Mouse (Mus musculus): Measurements from ENCODE around the gene Lrrc2. TPM values are rescaled to one million over a fixed set of nuclear protein-coding genes. Genes with fewer than 3 reads are reported as not detected.

Lrrc2 gene
- polyA plus RNA-seq, 1 experiment, result not detected

- TF ChIP-seq CTCF (IDR thresholded peaks at IDR 0.05; ENCODE audit: borderline replicate concordance, insufficient read depth, low read length), result no peak
- no peak for TF ChIP-seq POLR2A (IDR thresholded peaks at IDR 0.05; ENCODE audit: low read depth, low read length)
- H3K27ac ChIP-seq (ENCODE audit: insufficient read depth, low read length), result no peak overlapping the region
- H3K4me1 ChIP-seq (ENCODE audit: control insufficient read depth, insufficient read depth, low read length), result no peaks in the 10 kb centered on the region
- H3K4me3 ChIP-seq (ENCODE audit: insufficient read depth, low read length), result no peak overlapping the region
Measured at GRCm38 (mm10) chr9:110920665-110921419, 30.5 kb upstream of the Lrrc2 start.

DNA sequence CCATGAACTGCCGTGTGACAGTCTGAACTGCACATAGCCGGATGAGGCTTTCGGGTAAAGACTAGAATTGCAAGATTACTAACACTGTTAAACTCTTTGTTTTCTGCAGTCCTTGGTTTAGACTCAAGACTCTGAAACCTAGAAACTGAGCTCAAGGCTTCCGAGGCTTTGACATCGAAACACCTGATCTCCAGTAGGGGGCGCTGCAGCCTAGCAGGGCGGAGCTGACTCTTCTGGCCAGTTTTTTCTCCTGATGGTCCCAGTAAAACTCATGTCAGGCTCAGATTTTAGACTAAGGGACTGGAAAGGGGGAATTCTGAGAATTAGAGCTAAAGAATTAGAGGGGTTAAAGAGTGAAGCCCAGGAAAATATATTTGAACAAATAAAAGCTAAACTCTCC, 28.6 kb upstream of the Lrrc2 start:
- H3K4me1 ChIP-seq (ENCODE audit: control insufficient read depth, insufficient read depth, low read length), result no peaks in the 10 kb centered on the region
- TF ChIP-seq POLR2A (IDR thresholded peaks at IDR 0.05; ENCODE audit: low read depth, low read length) (no peak), CTCF (IDR thresholded peaks at IDR 0.05; ENCODE audit: borderline replicate concordance, insufficient read depth, low read length) (peak; percentile 80)
- H3K27ac ChIP-seq (ENCODE audit: insufficient read depth, low read length), result no peak overlapping the region
- H3K4me3 ChIP-seq (ENCODE audit: insufficient read depth, low read length), result no peak overlapping the region

DNA sequence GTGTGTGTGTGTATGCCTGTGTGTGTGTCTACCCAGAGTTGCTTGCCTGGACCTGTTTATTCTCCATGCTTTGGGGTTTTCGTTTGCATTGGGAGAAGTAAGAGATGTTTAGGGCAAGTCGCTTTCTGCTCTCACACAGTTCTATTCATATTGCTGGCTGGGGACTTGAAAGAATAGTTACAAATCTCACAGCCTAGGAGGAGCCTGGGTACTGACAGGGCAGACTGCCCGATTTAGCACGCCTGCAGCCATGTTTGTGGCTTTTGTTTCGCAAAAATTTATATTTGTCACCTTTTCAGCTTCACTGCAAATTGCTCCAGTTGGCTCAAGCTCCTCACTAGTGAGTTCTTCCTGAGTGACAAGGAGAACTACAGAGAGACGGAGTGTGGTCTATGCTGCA, 19.8 kb upstream of the Lrrc2 start:
- no peak for TF ChIP-seq POLR2A (IDR thresholded peaks at IDR 0.05; ENCODE audit: low read depth, low read length)
- no peak for TF ChIP-seq CTCF (IDR thresholded peaks at IDR 0.05; ENCODE audit: borderline replicate concordance, insufficient read depth, low read length)
- H3K27ac ChIP-seq (ENCODE audit: insufficient read depth, low read length), result no peak overlapping the region

DNA sequence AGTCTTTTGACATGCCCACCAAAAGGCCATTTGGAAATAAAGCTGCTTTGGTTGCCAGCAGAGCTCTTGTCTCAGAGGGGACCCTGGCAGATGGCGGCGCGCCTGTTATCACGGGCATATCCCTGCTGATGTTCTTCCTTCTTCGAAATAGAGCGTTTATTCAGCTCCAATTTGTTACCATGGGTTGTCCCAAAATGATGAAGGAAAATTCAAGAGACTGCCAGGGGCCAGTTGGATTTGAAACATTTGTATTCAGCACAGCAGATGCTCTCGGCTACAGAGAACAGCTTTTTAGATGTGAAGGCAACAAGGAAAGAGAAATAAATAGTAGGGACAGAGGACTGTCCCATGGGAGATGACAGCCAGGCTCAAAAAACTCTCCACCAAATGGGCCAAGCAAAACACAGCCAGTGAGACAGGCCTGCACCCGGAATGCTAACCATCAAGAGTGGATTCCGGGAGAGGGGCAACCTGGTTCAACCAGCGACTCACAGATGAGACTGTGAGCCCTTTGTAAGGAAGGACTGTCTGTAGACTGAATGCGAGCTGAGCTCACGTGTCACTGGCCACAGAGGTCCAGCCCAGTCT, 17.4 kb upstream of the Lrrc2 start:
- Histone ChIP-seq H3K27ac (ENCODE audit: insufficient read depth, low read length) (no peak overlapping the region), H3K4me1 (ENCODE audit: control insufficient read depth, insufficient read depth, low read length) (no peaks in the 10 kb centered on the region), H3K4me3 (ENCODE audit: insufficient read depth, low read length) (no peak overlapping the region)
- TF ChIP-seq CTCF (IDR thresholded peaks at IDR 0.05; ENCODE audit: borderline replicate concordance, insufficient read depth, low read length) (no peak), POLR2A (IDR thresholded peaks at IDR 0.05; ENCODE audit: low read depth, low read length) (no peak)

More for the DNA sequence above, 19.8 kb upstream of the Lrrc2 start:
- Histone ChIP-seq H3K4me3 (ENCODE audit: insufficient read depth, low read length) (no peak overlapping the region), H3K4me1 (ENCODE audit: control insufficient read depth, insufficient read depth, low read length) (no peaks in the 10 kb centered on the region)

- H3K27ac ChIP-seq (ENCODE audit: insufficient read depth, low read length), result no peak overlapping the region
- no peak overlapping the region for H3K4me3 ChIP-seq (ENCODE audit: insufficient read depth, low read length)
- no peaks in the 10 kb centered on the region for H3K4me1 ChIP-seq (ENCODE audit: control insufficient read depth, insufficient read depth, low read length)
- TF ChIP-seq POLR2A (IDR thresholded peaks at IDR 0.05; ENCODE audit: low read depth, low read length), result no peak
- no peak for TF ChIP-seq CTCF (IDR thresholded peaks at IDR 0.05; ENCODE audit: borderline replicate concordance, insufficient read depth, low read length)
Measured at GRCm38 (mm10) chr9:110935941-110936340, 15.4 kb upstream of the Lrrc2 start.

- H3K4me1 ChIP-seq (ENCODE audit: control insufficient read depth, insufficient read depth, low read length), result no peaks in the 10 kb centered on the region
- H3K27ac ChIP-seq (ENCODE audit: insufficient read depth, low read length), result no peak overlapping the region
- TF ChIP-seq CTCF (IDR thresholded peaks at IDR 0.05; ENCODE audit: borderline replicate concordance, insufficient read depth, low read length), result no peak
- no peak for TF ChIP-seq POLR2A (IDR thresholded peaks at IDR 0.05; ENCODE audit: low read depth, low read length)
- no peak overlapping the region for H3K4me3 ChIP-seq (ENCODE audit: insufficient read depth, low read length)
Measured at GRCm38 (mm10) chr9:110937506-110938490, 13.5 kb upstream of the Lrrc2 start.

- TF ChIP-seq POLR2A (IDR thresholded peaks at IDR 0.05; ENCODE audit: low read depth, low read length) (no peak), CTCF (IDR thresholded peaks at IDR 0.05; ENCODE audit: borderline replicate concordance, insufficient read depth, low read length) (no peak)
- Histone ChIP-seq H3K4me3 (ENCODE audit: insufficient read depth, low read length) (no peak overlapping the region), H3K4me1 (ENCODE audit: control insufficient read depth, insufficient read depth, low read length) (no peaks in the 10 kb centered on the region), H3K27ac (ENCODE audit: insufficient read depth, low read length) (no peak overlapping the region)
Measured at GRCm38 (mm10) chr9:110944265-110944664, 7.1 kb upstream of the Lrrc2 start.

DNA sequence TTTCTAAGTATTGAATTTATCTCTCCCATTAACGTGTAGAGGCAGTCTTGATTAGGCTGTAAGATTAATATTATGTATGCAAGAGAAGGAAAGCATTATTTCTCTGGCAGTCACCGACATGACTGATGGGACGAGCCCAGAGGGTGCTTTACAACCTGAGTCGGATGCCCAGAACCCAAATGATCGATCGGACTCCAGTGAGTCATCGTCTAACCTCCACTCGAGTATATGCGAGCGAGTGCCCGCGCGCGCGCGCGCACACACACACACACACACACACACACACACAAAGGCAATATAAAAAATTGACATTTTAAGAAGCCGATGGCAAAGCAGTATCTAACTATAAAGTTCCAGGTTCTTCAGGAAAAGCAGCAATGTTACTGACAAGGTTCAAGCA, 6.0 kb upstream of the Lrrc2 start:
- TF ChIP-seq POLR2A (IDR thresholded peaks at IDR 0.05; ENCODE audit: low read depth, low read length) (no peak), CTCF (IDR thresholded peaks at IDR 0.05; ENCODE audit: borderline replicate concordance, insufficient read depth, low read length) (no peak)
- Histone ChIP-seq H3K27ac (ENCODE audit: insufficient read depth, low read length) (no peak overlapping the region), H3K4me1 (ENCODE audit: control insufficient read depth, insufficient read depth, low read length) (no peaks in the 10 kb centered on the region), H3K4me3 (ENCODE audit: insufficient read depth, low read length) (no peak overlapping the region)

GRCm38 (mm10) chr9:110945926-110946325, 5.4 kb upstream of the Lrrc2 start, which contains the start of gene Tdgf1:
TSS of gene Tdgf1 (minus strand) at chr9:110946158.
- Histone ChIP-seq H3K27ac (ENCODE audit: insufficient read depth, low read length) (no peak within 1 kb of the TSS), H3K4me1 (ENCODE audit: control insufficient read depth, insufficient read depth, low read length) (no peaks in the 10 kb centered on the region), H3K4me3 (ENCODE audit: insufficient read depth, low read length) (no peak within 1 kb of the TSS)
- TF ChIP-seq POLR2A (IDR thresholded peaks at IDR 0.05; ENCODE audit: low read depth, low read length), result no peak
- no peak for TF ChIP-seq CTCF (IDR thresholded peaks at IDR 0.05; ENCODE audit: borderline replicate concordance, insufficient read depth, low read length)

Data from embryonic fibroblast, embryonic 13.5 days (primary cell).